Mouse (Mus musculus): ENCODE results near the gene Tph2.

DNA sequence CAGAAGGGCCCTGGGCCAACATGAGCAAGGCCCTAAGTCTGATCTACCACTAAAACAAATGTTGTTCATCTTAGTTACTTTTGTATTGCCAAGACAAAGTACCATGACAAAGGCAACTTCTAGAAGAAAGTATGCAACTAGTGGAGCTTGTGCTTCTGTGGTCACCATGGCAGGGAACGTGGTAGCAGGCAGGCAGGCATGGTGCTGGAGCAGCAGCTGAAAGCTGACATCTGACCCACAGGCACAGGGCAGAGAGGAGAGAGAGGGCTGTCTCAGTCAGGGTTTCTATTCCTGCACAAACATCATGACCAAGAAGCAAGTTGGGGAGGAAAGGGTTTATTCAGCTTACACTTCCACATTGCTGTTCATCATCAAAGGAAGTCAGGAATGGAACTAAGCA is 56.9 kb downstream of the Tph2 start:
- TF ChIP-seq MYOD1 (IDR thresholded peaks at IDR 0.05; ENCODE audit: control insufficient read depth, insufficient read length, low read depth), result no peak
- no peak for TF ChIP-seq CTCF (IDR thresholded peaks at IDR 0.05; ENCODE audit: control insufficient read depth, insufficient read depth, insufficient read length)
- TF ChIP-seq MYOG (IDR thresholded peaks at IDR 0.05; ENCODE audit: control insufficient read depth, extremely low read depth, insufficient read length), result no peak
